Mouse (Mus musculus): ENCODE data around the gene Cdkn3. TPM values are rescaled to one million over a fixed set of nuclear protein-coding genes. Genes with fewer than 3 reads are reported as not detected.
A peak's percentile ranks its signal among the peaks of the same experiment; 100 is the strongest.

Cdkn3 gene
- total and polyA plus RNA-seq, 3 experiments: 16.0 to 27.8 (median 22.8) TPM

GRCm38 (mm10) chr14:46785247-46785646, 24.9 kb downstream of the Cdkn3 start (continued):
- TF ChIP-seq NELFE (IDR thresholded peaks at IDR 0.05; ENCODE audit: low read depth, low read length) (no peak), CTCF (conservative IDR thresholded peaks at IDR 0.05 in 1 of 2, IDR thresholded peaks at IDR 0.05 in 1 of 2; ENCODE audit: low read depth in 2 of 2, low read length in 2 of 2) (no peak), BHLHE40 (IDR thresholded peaks at IDR 0.05; ENCODE audit: low read depth, low read length) (peak; percentile 73), RAD21 (IDR thresholded peaks at IDR 0.05; ENCODE audit: low read depth, low read length) (no peak), ETS1 (conservative IDR thresholded peaks at IDR 0.05; ENCODE audit: low read depth, low read length) (peak; percentile 60), ZMIZ1 (IDR thresholded peaks at IDR 0.05; ENCODE audit: low read depth, low read length) (no peak)

- in situ Hi-C loops (cut with MboI; ENCODE audit: low pct_ligation_motif_present, low pct_unique_long_range_greater_than_20kb, low sequenced_read_pairs): no loop called here
- H3K27ac ChIP-seq (ENCODE audit: insufficient read depth, low read depth): peak overlapping the region; percentile 75
- peak overlapping the region; percentile 70 to 92 (median 90) for H3K4me3 ChIP-seq (replicated peaks in 1 of 3; ENCODE audit: low read depth in 2 of 3, low read length in 2 of 3, poor library complexity in 1 of 3)
- peak overlapping the region; percentile 66 for H3K4me2 ChIP-seq (ENCODE audit: insufficient read depth, low read depth, poor library complexity, severe bottlenecking)
- TF ChIP-seq HCFC1 (IDR thresholded peaks at IDR 0.05; ENCODE audit: low read depth, low read length) (peak; percentile 21; the same call in 1 of the 2 replicates), PAX5 (IDR thresholded peaks at IDR 0.05; ENCODE audit: low read length) (no peak), SIN3A (IDR thresholded peaks at IDR 0.05; ENCODE audit: low read length) (peak; percentile 42; the same call in 1 of the 2 replicates), GABPA (IDR thresholded peaks at IDR 0.05; ENCODE audit: insufficient replicate concordance, low read depth, low read length) (no peak), NRF1 (IDR thresholded peaks at IDR 0.05; ENCODE audit: low read depth, low read length) (no peak), UBTF (IDR thresholded peaks at IDR 0.05; ENCODE audit: low read depth, low read length) (no peak), RAD21 (IDR thresholded peaks at IDR 0.05; ENCODE audit: low read depth, low read length) (no peak), KAT2A (IDR thresholded peaks at IDR 0.05; ENCODE audit: insufficient replicate concordance, low read length) (no peak), MAZ (IDR thresholded peaks at IDR 0.05; ENCODE audit: low read depth, low read length) (no peak), ETS1 (conservative IDR thresholded peaks at IDR 0.05; ENCODE audit: low read depth, low read length) (no peak), ZKSCAN1 (IDR thresholded peaks at IDR 0.05; ENCODE audit: borderline replicate concordance, low read depth, low read length) (no peak), RCOR1 (conservative IDR thresholded peaks at IDR 0.05; ENCODE audit: low read depth, low read length) (no peak), ELF1 (IDR thresholded peaks at IDR 0.05; ENCODE audit: low read depth, low read length) (no peak), CHD1 (IDR thresholded peaks at IDR 0.05; ENCODE audit: low read depth, low read length) (peak; percentile 83; the same call in 1 of the 2 replicates), IRF4 (IDR thresholded peaks at IDR 0.05; ENCODE audit: low read depth, low read length) (no peak), EP300 (IDR thresholded peaks at IDR 0.05; ENCODE audit: low read length) (no peak), USF2 (conservative IDR thresholded peaks at IDR 0.05; ENCODE audit: low read depth, low read length) (no peak), POLR2AphosphoS2 (IDR thresholded peaks at IDR 0.05; ENCODE audit: low read depth, low read length) (no peak), MAX (IDR thresholded peaks at IDR 0.05; ENCODE audit: low read length) (no peak), JUN (IDR thresholded peaks at IDR 0.05; ENCODE audit: insufficient read depth, low read depth, low read length) (no peak), TCF12 (IDR thresholded peaks at IDR 0.05; ENCODE audit: low read depth, low read length) (no peak), MXI1 (IDR thresholded peaks at IDR 0.05; ENCODE audit: low read depth, low read length) (no peak)
- peaks cover 49% of the 10 kb centered on the region for H3K79me2 ChIP-seq (replicated peaks; ENCODE audit: control insufficient read depth, extremely low read depth, insufficient read depth, poor library complexity, severe bottlenecking)
- peaks cover 7 to 59% of the 10 kb centered on the region in 2 experiments for H3K4me1 ChIP-seq (ENCODE audit: control insufficient read depth in 1 of 2, insufficient read depth in 2 of 2)
- no peak for DNase-seq (ENCODE audit: extremely low read depth)
- dilution Hi-C loops (cut with MboI; ENCODE audit: extremely low pct_ligation_motif_present, extremely low pct_unique_long_range_greater_than_20kb, low sequenced_read_pairs): no loop called here
- H3K9me3 ChIP-seq (replicated peaks; ENCODE audit: low read length): no peaks in the 10 kb centered on the region
- H3K9ac ChIP-seq (ENCODE audit: insufficient read depth, low read depth): peak overlapping the region; percentile 91
- no peaks in the 10 kb centered on the region for H3K27me3 ChIP-seq (replicated peaks)
- H3K36me3 ChIP-seq (replicated peaks in 1 of 2; ENCODE audit: control insufficient read depth in 1 of 2, insufficient read depth in 1 of 2, low read length in 1 of 2): peaks cover 0 to 20% of the 10 kb centered on the region in 2 experiments
Observed at GRCm38 (mm10) chr14:46787454-46787786, 27.1 kb downstream of the Cdkn3 start.
